Mouse (Mus musculus): ENCODE results near the gene Bag3.

The Bag3 gene

DNA sequence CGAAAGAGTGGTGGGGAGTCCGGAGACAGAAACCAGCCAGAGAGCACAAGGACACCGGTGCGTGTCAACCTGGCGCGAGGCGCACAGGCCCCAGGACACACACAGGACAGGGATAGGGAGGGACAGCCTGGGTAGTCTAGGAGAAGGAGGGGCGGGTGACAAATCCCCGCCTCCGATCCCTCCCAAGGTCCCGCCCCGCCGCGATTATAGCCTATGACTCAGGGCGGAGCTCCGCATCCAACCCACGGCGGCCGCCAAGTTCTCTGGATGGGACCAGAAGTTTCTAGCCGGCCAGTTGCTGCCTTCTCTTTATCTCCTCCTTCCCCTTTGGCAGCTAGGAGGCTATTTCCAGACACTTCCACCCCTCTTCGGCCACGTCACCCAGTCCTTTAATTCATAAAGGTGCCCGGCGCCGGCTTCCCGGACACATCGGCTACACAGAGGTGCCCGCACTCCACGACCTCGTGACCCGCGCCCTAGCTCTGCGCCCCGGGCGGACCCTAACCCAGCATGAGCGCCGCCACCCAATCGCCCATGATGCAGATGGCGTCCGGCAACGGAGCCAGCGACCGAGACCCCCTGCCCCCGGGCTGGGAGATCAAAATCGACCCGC, at the start of gene Bag3:
Gene Bag3, plus strand, starts transcription at position 268 of the 613 bp plus-strand sequence.
- peak; percentile 87 for DNase-seq

DNA sequence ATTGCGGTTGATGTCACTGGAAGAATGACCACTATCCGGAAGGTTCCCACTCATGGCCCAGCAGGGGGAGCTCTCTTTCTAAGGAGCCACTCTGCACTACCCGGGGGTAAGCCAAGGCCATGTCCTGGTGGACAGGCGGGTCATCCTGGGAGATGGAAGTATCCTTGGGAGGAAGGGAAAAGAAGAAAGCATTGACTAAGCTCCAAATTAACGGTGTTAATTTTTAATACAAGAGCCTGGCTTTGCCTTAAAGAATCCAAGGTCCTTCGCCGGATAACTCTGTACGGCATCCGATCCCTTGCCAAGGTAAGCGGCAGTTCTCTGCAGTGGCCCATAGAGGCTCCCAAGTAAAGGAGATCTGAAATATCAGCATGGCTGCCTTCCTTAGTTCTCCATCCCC, 49.1 kb upstream of the Bag3 start:
- peak; percentile 84 for DNase-seq

DNA sequence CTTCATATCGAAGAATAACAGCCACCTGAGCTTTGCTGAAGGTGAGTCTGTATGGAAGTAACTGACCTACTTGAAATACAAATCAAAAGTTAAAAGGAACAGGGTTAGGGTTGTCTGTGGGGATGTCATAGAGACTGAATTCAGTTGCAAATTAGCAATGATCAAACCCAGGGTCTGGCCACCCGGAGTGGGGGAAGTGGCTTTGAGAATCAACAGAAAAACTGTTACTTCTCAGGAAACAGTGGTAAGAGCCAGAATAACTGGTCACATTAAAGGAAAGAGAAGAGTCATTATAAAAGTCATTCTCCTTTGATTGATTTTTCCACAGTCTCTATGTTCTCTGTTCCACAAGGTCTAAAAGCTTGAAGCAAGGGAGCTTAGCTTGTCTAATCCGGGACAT, 34.4 kb upstream of the Bag3 start:
- no peak for DNase-seq

DNA sequence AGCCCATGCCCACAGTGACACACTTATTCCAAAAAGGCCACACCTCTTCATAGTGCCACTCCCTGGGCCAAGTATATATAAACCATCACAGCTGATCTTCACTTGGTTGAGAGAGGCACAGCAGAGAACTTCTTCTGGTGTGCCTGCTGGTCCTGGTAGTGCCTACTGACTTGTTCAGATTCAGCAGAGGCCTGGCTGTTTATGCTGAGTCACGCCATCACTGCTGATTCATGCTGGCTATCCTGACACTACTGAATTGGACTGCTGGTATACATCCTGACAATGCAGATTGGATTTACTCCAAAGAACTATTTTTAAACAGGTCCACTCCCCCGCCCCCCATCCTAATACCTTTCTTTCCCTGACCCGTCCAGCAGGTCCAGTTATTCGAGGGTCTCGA, 28.9 kb upstream of the Bag3 start:
- no peak for DNase-seq

DNA sequence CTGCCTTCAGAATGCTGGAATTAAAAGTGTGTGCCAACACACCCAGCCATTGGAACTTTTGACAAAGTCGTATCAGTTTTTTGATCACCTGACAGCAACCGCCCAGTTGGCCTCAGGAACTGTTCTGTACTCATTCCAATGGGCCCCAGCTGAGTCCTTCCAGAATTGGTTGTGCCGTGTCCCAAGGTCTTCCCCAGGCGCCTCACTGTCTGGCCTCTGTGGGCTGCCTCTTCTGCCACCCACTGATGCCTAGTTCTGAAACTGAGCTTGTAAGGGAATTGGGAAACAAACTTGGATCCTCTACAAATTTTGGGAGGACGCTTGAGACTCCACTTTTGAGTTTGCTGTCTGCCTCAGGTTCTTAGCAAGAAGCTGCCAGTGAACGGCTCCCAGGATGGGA, 23.6 kb upstream of the Bag3 start:
- DNase-seq, result no peak

DNA sequence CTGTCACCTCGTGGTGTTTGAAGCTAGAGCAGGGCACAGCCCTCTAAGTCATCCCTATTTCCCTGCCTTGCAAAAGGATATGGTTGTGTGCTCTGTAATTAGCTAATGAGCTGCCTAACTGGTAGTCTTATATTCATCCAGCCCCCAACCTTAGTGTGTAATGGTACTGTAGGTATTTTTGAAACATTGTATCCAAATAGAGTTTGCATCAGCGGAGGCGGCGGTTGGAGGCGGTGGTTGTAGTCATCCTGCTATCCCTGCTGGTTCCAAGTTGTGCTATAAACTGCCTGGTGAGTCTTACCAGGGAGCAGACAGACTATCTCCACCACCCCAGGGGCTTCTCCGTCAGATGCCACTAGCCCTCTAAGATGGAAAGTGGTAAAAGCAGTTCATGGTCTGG, 19.3 kb upstream of the Bag3 start:
- DNase-seq, result no peak

DNA sequence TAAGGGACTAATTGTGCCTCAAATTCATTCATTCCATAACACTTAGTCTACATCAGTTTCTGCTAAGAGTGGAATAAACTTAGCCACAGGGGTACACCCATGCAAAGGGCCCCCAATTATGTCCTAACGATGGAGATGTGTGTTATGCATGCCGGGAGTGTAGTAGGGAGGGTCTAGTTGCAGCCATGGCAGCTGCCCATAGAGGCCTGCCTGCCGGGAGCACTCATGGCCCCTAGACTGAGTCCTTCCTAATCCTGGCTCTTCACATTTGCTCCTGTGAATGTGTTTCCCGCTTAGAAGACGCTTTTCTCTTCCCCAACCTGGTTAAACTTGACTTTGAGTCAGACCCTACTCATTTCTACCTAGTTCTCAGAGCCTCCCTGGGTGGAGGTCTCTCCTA, 11.5 kb upstream of the Bag3 start:
- no peak for DNase-seq

DNA sequence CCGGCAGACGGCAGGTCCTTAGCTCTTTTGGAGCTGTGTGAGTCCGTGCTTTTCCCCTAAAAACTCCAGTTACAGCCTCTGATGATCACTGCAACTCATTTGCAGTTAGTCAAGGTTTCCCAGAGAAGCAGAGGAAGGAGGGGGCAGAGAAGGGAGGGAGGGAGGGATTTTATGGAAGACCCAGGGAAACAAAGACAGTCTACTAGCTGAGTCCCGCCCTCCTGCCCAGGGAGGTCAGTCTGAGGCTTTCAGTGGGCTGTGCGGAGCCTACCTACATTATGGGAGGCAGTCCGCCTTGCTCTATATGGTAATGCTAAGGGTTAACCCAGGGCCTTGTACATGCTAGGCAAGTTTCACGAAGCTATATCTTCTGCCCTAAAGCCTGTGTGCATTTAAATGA, 9.9 kb upstream of the Bag3 start:
- no peak for DNase-seq

DNA sequence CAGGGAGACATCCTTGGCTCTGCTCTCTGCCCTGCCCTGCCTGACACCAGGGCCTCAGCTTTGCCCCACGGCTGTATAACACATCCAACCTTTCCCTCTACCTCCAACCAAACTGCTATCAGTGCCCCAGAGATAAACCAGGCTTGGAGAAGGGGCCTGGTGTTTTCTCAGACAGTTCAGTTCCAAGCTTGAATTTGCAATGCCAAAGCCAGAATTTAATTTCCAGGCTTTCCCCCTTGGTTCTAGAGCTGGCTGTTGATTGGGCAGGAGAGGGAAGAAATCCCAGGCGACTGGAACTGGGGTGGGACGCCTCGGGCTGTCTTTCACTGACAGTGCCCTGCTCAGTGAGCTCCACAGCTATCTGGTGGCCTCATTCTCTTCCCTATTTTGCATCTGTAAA, 9.1 kb upstream of the Bag3 start:
- DNase-seq, result no peak

DNA sequence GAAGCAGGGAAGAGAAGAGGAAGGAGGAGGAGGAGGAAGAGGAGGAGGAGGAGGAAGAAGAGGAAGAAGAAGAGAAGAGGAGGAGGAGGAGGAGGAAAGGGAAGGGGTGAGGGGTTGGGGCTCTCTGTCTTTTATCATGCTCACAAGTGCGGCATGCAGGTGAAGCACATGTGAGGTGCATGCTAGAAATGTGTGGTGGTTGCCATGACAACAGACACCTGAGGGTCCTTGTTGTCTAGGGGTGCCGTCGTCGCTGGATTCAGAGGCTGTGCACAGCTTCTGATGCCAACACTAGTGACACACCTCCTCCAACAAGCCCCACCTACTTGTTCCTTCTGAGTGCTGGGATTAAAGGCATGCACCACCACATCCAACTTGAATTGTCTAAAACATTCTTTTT, 7.1 kb upstream of the Bag3 start:
- no peak for DNase-seq

DNA sequence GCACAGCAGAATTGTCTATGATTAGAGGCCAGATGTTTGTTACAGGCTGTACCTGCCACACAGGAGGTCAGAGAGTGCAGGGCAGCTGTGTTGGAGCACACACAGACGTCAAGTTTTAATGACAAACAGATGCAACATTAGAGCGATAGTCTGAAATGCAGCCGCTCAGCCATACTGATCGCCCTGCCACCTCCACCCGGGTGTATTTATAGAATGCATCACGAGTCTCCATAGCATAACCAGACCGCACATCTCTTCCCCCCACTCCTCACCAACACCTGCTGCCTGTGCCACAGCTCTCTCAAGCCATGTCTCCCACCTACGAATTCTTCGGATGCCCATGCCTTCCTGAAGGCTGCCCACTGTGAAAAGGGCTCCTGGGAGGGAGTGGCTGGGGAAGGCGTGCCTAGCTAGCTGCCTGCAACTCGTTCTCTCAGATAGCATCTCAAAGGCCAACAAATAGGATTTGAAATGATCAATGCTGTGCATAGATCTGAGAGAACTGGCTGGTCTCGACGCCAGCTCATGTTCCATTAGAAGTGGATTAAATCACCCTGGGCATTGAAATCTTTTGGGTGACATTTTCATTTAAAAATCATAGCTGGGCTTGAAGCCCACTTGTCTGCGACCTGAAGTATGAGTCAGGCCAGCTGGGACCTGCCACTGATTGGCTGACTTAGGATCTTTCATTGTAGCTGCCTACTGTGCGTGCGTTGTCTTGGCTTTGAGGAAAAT, 3.9 kb upstream of the Bag3 start:
- DNase-seq, result no peak

DNA sequence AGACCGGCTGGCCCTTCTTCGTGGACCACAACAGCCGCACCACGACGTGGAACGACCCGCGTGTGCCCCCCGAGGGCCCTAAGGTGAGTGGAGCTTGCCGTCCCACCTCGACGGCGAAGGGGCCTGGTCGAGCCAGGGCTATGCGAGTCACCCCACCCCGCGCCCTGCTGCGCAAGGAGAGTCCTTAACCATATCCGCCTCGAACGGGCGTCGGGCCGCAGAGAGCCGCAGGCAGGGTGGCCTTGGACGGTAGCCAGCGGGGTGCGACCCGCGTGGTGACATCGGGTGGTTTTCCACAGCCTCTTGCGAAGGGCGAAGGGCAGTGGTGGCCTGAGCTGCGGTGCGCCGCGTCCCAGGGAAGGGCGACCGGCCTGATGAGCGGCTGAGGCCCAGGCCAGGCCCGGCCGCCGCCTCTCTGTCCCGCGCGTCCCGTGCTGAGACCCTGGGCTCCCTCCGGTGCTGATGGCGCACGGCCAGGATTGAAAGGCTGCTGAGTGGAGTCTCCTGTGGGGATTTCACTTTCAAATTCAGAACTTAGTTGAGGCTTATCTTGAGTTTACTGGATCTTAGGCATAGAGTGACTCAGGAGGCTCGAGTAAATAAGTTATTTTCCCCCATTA, 656 bp downstream of the Bag3 start:
- peak; percentile 59 for DNase-seq

DNA sequence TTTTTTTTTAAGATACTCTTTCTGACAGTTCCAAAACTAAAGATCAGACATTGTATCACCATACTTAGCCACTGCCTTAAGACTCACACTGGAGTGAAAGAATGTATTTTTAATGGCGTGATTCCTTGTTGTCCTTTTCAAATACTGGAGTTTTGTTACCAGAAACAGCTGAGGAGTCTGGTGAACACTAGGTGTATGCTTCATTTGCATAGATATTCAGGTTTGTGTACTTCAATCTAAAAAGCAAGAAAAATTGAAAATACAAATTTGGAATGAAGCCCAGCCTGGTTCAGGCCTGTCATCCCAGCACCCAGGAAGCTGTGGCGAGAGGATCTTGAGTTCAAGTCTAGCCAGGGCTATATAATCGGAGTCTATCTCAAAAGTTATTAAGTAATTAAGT, 1.2 kb downstream of the Bag3 start:
- no peak for DNase-seq

DNA sequence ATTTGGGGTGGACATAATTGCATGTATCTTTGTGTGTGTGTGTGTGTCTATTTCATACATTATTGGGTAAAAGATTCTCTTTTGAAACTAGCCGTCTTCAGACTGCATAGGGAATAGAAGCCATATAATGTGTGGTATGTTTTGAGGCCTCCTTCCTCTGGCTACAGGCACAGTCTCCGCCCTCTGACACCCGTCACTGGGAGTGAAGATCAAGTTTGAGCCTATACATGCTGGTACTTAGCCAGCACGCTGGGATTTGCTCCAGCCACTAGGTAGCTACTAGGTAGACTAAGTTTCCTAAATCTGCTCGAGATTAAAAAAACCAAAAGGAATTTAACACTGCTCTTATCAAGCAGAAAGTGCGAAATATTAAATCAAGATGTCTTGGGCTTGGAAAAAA, 3.2 kb downstream of the Bag3 start:
- DNase-seq, result no peak

DNA sequence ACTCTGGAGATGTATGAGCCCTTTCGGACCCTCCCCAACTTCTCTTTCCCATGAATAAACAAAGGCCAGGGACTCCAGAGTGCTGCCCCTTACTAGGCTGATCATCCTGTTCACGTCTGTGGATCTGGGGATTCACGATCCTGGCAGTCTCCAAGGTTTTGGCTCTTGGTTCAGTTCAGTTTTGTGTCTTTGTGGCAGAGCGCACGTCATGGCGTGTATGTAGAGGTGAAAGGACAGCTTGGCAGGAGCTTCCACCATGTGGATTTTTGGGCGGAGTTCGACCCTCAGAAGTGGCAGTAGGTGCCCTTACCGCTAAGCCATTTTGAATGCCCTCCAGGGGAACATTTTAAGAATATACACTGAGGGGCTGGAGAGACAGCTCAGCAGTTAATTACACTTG, 5.2 kb downstream of the Bag3 start:
- DNase-seq, result no peak

DNA sequence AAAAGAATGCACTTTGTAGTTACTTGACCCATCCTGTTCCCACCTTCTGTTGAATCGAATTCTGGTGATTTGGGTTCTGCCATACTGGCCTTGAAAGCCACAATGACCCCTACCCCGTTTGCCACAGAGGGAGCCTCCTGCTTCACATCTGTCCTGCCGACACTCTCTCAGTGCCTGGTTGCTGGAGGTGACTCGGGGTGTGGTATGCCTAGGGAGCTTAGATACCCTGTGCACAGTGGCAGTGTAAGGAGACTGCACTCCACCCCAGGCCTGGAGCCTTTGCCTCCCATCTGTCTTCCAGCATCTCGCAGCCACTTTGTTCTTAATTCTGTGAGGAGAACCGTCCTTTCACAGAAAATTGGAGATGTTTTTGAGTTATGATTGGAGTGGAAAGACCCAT, 5.7 kb downstream of the Bag3 start:
- DNase-seq, result no peak

DNA sequence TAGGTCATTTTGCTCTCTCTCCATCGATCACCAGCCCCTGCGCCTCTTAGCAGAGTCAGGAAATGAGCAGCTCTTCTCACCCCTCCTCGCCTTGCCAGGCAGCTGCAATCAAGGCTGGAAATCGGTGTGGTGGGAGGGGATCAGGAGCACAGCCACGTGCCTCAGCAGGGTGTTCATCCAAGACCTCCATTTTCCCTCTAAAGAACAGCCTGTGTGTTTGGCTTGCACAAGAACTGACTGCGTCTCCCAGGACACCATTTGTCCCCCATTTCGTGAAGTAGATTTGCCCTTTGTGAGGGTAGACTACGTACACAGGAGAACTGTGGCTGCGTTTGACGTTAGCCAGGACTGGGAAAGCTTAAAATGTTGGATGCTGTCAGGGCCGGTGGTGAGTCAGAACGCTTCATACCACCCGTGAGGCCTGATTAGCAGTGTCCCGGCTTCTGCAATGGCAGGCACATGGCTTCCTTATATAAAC, 6.2 kb downstream of the Bag3 start:
- DNase-seq, result peak; percentile 36

DNA sequence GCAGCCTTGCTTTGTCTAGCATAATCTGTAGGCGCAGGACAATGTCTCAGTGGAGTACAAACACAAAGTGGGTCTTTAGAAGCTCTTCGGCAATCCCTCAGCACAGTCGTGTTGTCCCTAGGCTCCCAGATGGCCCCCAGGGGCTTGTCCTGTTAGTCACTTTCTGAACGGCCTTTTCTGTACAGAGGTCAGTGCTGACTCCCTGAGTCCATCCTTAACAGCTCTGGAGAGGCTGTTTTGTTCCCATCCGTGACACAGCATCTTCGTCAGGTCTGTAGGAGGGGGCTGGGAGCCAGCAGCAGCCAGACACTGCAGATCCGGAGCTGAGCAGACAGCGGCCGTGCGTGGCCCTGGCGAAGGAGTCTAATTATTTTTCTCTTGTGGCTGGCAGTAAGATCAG, 7.6 kb downstream of the Bag3 start:
- DNase-seq, result peak; percentile 50

DNA sequence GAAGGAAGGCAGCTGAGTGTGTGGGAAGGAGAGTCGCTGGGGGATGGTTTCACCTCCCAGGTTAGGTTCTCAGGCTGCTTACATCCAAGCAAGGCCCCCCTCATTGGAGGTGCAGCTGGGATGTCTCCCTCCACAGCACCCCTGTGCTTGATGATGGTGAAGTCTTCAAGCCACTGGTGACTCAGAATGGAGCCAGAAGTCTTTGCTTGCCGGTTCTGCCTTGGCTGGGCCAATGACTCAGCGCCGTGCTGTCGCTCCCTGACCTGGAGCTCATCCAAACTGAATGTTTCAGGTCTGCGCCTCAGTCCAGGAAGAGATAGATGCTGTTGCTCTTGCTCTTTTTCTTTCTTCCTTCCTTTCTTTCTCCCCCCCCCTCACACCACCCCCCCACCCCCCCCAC, 8.5 kb downstream of the Bag3 start:
- DNase-seq, result no peak

DNA sequence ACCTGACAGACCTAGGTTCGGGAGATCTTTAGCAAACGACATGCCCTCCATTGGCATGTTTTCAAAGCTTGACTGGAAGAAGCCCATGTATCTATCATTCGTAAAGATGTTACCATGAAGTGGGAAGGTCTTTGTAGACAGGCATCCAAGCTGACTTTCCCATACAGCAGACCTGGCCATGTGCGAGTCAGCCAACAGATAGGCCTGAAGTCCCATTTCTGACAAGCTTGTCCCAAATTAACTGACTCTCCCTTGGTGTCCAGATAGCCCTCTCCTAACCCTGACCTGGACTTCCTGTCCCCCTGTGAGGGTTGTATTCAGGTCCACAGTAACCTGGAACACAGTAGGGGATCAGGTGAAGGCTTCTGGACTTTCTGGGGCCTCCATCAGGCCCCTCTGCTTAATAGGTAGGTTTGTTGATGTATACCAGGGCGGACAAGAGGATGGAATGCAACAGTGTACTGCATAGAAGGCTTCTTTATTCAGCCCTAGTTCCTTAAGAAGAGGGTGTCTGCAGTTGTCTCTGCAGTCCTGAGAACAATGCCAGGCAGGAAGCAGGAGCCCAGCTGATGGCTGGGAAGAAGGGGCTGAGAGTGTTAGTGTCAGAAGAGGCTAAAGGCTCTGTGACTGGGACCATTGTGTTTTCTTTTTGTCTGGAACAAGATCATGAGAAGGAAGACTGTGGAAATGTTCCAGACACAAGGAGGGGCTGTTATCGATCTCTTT, 9.2 kb downstream of the Bag3 start:
- no peak for DNase-seq

DNA sequence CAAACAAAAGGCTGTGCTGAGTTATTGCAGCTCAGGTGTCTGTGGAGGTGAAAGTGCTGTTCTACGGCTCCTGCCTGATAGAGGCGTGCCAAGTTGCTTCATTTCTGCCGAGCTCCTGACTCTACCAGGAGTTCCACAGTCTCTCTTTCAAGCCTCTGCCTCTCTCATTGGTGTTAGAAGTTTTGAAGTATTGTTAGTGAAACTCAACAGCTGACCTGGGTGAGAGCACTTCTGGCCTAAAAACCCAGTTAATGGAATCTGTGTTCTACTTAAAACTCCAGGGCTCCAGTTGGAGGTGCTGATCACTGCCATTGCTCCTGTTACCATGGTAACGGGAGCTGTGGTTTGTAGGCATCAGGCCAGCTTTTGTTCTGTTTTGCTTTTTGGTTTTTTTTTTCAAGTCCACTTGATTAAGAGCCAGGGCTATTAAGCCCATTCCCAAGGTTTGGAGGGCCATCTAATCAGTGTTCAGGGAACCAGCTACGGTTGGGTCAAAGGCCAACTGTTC, 11.6 kb downstream of the Bag3 start:
- DNase-seq, result peak; percentile 81

DNA sequence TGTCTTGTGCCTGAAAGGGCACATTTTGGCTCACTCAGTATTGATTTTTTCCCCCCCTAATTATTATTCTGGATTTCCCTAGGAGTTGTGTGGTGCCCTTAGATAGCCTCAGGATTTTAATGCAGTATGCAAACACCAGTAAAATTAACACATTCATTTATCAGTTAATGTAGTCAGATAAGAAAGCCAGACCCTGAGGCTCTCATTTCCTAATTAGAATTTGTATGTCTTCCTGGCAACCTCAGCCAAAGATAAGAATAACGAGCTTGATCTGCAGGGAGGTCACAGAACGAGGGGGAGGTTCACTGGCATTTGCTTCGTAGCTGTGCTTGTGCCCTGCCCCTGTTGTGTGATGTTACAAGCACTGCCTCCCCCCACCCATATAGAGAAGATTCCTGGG, 12.7 kb downstream of the Bag3 start:
- DNase-seq, result no peak

DNA sequence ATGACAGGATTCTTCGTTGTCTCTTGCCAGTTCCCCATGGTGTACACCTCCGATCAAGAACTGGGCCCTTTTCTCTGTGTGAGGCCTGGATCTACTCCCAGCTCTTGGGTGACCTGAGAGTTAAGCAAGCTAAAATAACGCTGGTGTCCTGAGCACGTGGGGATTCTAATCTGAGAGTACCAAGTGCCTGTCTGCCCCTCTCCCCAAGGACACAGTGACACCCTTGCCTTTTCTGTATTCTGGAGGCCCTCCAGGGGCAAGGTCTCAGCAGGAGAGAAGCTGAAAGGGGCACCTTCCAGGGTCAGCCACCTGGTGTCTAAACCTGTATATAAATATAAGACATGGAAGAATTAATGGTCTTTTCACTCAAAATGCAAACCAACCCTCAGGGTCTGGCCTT, 14.3 kb downstream of the Bag3 start:
- DNase-seq, result no peak

DNA sequence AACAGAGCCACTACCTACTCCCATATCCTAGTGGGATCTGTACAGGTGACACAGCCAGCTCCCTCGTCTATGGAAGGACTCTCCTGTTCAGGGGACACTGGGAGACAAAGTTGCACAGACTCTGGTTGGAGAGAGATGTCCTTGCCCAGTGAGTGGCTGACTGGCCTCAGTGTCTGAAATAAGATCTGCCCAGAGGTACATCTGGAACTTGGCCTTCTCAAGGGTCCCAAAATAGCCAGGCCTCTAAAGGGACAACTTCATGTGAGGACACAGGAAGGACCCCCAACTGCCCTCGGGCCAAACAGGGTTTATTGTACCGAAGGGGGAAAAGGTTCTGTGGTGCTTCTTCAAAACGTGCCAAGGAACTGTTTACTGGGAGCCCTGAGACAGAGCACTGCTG, 14.8 kb downstream of the Bag3 start:
- DNase-seq, result no peak

Data from retina, postnatal 1 day (tissue).